In the genomic region with DNA sequence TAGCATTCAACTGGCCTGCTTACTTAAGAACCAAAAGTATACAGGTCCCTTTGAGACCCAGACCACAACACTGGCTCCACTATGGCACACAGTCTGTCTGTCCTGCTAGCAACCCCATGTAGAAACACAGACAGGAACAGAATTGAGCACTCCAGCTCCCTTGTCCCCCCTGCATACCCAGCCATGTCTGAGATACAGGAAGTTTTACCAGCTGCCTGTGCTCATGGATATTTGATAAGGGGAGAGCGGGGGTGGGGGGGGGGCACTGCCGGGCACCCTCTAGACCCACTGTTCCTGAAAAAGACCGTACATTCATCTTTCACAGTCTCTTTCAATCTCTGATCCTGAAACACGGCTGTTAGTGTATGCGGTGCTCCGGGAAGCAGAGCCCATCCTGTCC, we compare ENCODE assay signal across 10 mouse cellular contexts. TPM values are rescaled to one million over a fixed set of nuclear protein-coding genes. Genes with fewer than 3 reads are reported as not detected.
DNase-seq lines count a peak whose midpoint lies in the region; ATAC-seq and TF ChIP-seq lines count a peak whose summit lies in the region.
"Had no signal": no experiment of that assay in that cellular context is flagged by ENCODE, and none has a peak within 500 bp of the region (broad histone marks: within the 10 kb centered on the region; RNA-seq: fewer than 3 reads in every experiment).

No protein-coding gene starts in this region.

- peaks cover 21% of the 10 kb centered on the region for H3K36me3 ChIP-seq in heart, embryonic 12.5 days
- no peaks in the 10 kb centered on the region for H3K36me3 ChIP-seq in hindbrain, embryonic 16.5 days (ENCODE audit: control insufficient read depth, insufficient read depth, low read length)
- H3K36me3 ChIP-seq in midbrain, embryonic 14.5 days (ENCODE audit: control insufficient read depth, insufficient read depth, low read length): 0 out of 2 replicates have a peak, but pooled peaks cover 7% of the 10 kb centered on the region

- H3K4me3 ChIP-seq in heart, embryonic 12.5 days: peak overlapping the region; percentile 92
- peak overlapping the region; percentile 50 for H3K4me3 ChIP-seq in cortical plate, adult 2 months (ENCODE audit: insufficient read depth, low read length)
- H3K4me3 ChIP-seq in hindbrain, embryonic 16.5 days (ENCODE audit: low read length): peak overlapping the region; percentile 83
- peak overlapping the region; percentile 78 for H3K4me3 ChIP-seq in midbrain, embryonic 14.5 days (replicated peaks; ENCODE audit: low read depth, low read length)

- ATAC-seq in heart, embryonic 12.5 days (ENCODE audit: insufficient number of reproducible peaks, low FRiP score): no peak
- no peak for ATAC-seq in hindbrain, embryonic 16.5 days
- ATAC-seq in midbrain, embryonic 14.5 days (ENCODE audit: low FRiP score, low TSS enrichment): no peak

- peak overlapping the region; percentile 93 for H3K4me2 ChIP-seq in heart, embryonic 12.5 days
- H3K4me2 ChIP-seq in hindbrain, embryonic 16.5 days (ENCODE audit: low read length): peak overlapping the region; percentile 90
- peak overlapping the region; percentile 83 for H3K4me2 ChIP-seq in midbrain, embryonic 14.5 days (ENCODE audit: low read length)

- no peak for DNase-seq in heart, adult 11 months
- DNase-seq in midbrain, embryonic 14.5 days: no peak
- no peak for DNase-seq in cerebellum, postnatal 14 days
- no peak for DNase-seq in layer of hippocampus, postnatal 14 days (ENCODE audit: low spot score in 2 of 2)
- no peak for DNase-seq in adrenal gland, adult 8-10 months
- DNase-seq: cerebellum, adult 11-12 months had no signal

- no peak for TF ChIP-seq CTCF in cortical plate, adult 2 months (IDR thresholded peaks at IDR 0.05; ENCODE audit: extremely low read depth, insufficient read depth, low read length)

- H3K9me3 ChIP-seq in heart, embryonic 12.5 days (replicated peaks): no peaks in the 10 kb centered on the region
- no peaks in the 10 kb centered on the region for H3K9me3 ChIP-seq in hindbrain, embryonic 16.5 days (ENCODE audit: control insufficient read depth, low read length)
- H3K9me3 ChIP-seq in midbrain, embryonic 14.5 days (ENCODE audit: control insufficient read depth, low read length): no peaks in the 10 kb centered on the region

- peaks cover 74% of the 10 kb centered on the region for H3K4me1 ChIP-seq in heart, embryonic 12.5 days (replicated peaks)
- H3K4me1 ChIP-seq in cortical plate, adult 2 months (ENCODE audit: control insufficient read depth, insufficient read depth, low read length): peaks cover 10% of the 10 kb centered on the region
- H3K4me1 ChIP-seq in hindbrain, embryonic 16.5 days (ENCODE audit: control insufficient read depth, insufficient read depth, low read depth, low read length): peaks cover 69% of the 10 kb centered on the region
- H3K4me1 ChIP-seq in midbrain, embryonic 14.5 days (ENCODE audit: control insufficient read depth, insufficient read depth, low read length): peaks cover 77% of the 10 kb centered on the region

- H3K27me3 ChIP-seq in heart, embryonic 12.5 days (replicated peaks): no peaks in the 10 kb centered on the region
- no peaks in the 10 kb centered on the region for H3K27me3 ChIP-seq in hindbrain, embryonic 16.5 days (replicated peaks; ENCODE audit: control insufficient read depth, insufficient read depth, low read length)
- H3K27me3 ChIP-seq in midbrain, embryonic 14.5 days (ENCODE audit: control insufficient read depth, insufficient read depth, low read length): no peaks in the 10 kb centered on the region
- H3K27me3 ChIP-seq: CH12.LX had no signal

- no peak for TF ChIP-seq POLR2A in cortical plate, adult 2 months (IDR thresholded peaks at IDR 0.05; ENCODE audit: extremely low read depth, insufficient read depth, low read length)

- 25% methylated on average over 6 of the region's 6 CpGs for WGBS in heart, embryonic 12.5 days
- 31% methylated on average over 6 of the region's 6 CpGs for WGBS in hindbrain, embryonic 16.5 days
- WGBS in midbrain, embryonic 14.5 days: 33% methylated on average over 6 of the region's 6 CpGs

- peak overlapping the region; percentile 87 for H3K9ac ChIP-seq in heart, embryonic 12.5 days
- H3K9ac ChIP-seq in hindbrain, embryonic 16.5 days (ENCODE audit: low read depth, low read length): peak overlapping the region; percentile 69
- H3K9ac ChIP-seq in midbrain, embryonic 14.5 days (replicated peaks; ENCODE audit: low read length): peak overlapping the region; percentile 60

- H3K27ac ChIP-seq in heart, embryonic 12.5 days (ENCODE audit: poor library complexity, severe bottlenecking): peak overlapping the region; percentile 69
- no peak overlapping the region for H3K27ac ChIP-seq in cortical plate, adult 2 months (ENCODE audit: insufficient read depth, low read length)
- H3K27ac ChIP-seq in hindbrain, embryonic 16.5 days (ENCODE audit: low read depth, low read length): peak overlapping the region; percentile 39; the same call in 1 of the 2 replicates
- 0 out of 2 replicates have a peak overlapping the region, but pooled peaks have one; percentile 13 for H3K27ac ChIP-seq in midbrain, embryonic 14.5 days (replicated peaks; ENCODE audit: low read depth, low read length)

RNA-seq across cellular contexts. Expression of a gene that starts 5.0 kb away (rescaled TPM):
- 6.2 and 7.7 TPM in 2 replicates for polyA plus RNA-seq in heart, embryonic 12.5 days (2016; fragmentation: Nextera tagmentation; extraction: Ambion mirVana)
- polyA plus RNA-seq in cortical plate, adult 2 months (2012; rRNA removed): 15.6 and 18.0 TPM in 2 replicates
- 4.1 and 4.6 TPM in 2 replicates for polyA plus RNA-seq in hindbrain, embryonic 16.5 days (2015; fragmentation: Nextera tagmentation; extraction: Ambion mirVana)
- polyA plus RNA-seq in midbrain, embryonic 14.5 days (2014; fragmentation: Nextera tagmentation; extraction: Ambion mirVana): 5.2 and 5.4 TPM in 2 replicates
- 10 to 100 TPM; 59.9 to 65.7 TPM for total RNA-seq in layer of hippocampus, postnatal 14 days (2021)
- 10 to 100 TPM; 18.6 to 28.6 (median 20.4) TPM for total RNA-seq in adrenal gland, adult 8-10 months (2022)
